Mouse (Mus musculus) CD4-positive, CD25-positive, alpha-beta regulatory T cell, adult 4 months (primary cell): Measurements from ENCODE around the gene Nudcd2. TPM values are rescaled to one million over a fixed set of nuclear protein-coding genes. Genes with fewer than 3 reads are reported as not detected.
"Not testable (repeated sequence)": the region's sequence is repeated elsewhere in the genome, so short reads cannot be mapped to it uniquely, and the experiment has no call there.

ENCODE experiments used
- ATAC-seq: one replicate; pipeline ENCODE4 v1.8.0; 2017
- polyA plus RNA-seq, 2 experiments: library from polyadenylated mRNA; unstranded; fragments of 100-300 nt; shearing (Covaris generic); gene quantifications; one replicate each; pipeline ENCODE4 v1.2.1; 2017

Gene Nudcd2
- 10 to 100 TPM; 44.7 to 46.5 TPM for polyA plus RNA-seq

GRCm38 (mm10) chr11:40733339-40734174 is at the start of gene Nudcd2, which contains the start of gene Hmmr:
Gene Nudcd2, plus strand, starts transcription at chr11:40733667.
Gene Hmmr, minus strand, starts transcription at chr11:40733422.
- ATAC-seq = peak; percentile 97

DNA sequence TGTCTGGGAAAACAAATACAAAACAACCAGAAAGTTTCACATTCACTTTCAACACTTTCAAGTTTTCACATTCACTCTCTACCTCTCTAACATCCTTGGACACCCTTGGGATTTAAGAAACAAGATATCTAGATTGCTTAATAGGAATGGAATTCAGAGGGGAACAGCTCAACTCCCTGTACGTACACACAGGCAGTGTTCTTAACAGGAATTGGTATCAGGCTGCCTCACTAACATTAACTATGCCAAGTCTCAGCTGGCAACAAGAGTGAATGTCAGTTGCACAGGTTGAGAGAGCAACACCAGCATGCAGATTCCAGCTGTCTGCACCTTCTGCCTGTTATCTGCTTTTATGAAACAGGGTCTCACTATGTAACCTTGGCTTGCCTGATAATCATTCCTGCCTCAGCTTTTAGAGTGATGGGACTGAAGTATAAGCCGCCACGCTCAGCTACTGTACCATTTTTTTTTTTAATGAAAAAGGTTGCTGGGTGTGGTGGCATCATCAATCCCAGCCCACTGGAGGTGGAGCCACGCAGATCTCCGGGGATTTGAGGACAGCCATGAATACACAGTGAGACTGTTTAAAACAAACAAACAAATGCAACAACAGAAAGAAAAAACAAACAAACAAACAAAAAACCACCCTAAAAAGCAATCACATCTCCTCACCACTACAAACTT is 42.9 kb upstream of the Nudcd2 start:
- ATAC-seq = no peak

DNA sequence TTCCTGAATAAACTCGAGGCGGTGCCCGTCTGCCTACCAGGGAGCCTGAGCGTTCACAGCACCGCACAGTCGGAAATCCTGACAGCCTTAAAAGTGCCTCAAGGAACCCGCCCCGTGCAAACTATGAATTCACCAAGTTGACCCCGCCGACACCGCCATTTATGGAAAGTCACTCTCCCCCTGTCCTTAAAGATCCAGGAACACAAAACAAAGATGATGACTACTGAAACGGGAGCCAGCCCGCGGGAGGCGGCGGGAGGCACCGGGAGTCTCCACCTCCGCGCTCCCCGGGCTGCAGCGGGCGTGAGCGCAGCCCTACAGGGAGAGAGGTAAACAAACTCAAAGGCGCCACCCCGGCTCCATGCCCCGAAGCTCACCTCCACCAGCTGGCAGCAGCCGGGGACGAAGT is 41.4 kb upstream of the Nudcd2 start:
- ATAC-seq = peak; percentile 35

DNA sequence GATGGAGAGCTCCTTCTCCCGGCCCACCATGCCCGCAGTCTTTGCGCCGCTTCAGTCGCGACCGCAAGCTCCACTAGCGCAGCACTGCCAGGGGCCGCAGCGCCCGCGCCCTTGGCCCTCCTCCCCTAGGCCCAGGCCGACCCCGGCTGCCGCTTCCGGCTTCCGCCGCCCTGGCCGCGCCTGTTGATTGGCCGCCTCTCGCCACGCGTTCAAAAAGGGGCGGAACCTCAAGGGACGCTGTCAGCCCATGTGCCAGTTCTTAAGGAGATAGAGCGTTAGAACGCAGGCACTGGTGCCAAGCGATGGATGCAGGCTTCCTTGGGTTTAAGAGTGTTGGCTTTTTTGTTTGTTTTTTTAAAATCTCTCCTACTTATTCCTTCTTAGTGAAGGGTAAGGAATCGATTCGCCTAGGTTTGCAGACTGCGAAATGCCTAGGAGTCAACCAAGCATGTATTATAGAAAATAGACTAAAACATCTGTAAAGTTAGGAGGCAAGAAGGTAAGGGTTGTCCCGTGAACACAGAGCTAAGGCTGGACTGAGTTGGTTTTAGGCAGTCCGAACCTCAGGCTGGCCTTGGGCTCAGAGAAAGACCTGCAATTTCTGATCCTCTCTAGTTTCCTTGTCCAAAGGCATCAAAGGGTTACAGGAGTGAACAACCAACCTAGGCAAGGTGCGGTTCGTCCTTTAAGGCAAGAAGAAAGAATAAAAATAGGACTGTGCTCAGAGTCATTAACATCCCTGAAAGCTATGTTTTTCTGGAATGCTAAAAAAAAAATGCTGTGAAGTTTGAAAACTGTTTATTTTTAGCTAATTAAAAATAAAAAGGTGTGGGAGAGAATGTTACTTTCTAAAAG is 40.7 kb upstream of the Nudcd2 start:
- peak; percentile 90 for ATAC-seq

- ATAC-seq = no peak
Observed at GRCm38 (mm10) chr11:40693366-40693951, 40.0 kb upstream of the Nudcd2 start.

GRCm38 (mm10) chr11:40694311-40695087 is 39.0 kb upstream of the Nudcd2 start:
- ATAC-seq = peak; percentile 45

GRCm38 (mm10) chr11:40695103-40695502 is 38.4 kb upstream of the Nudcd2 start, which contains the start of gene Mat2b:
Gene Mat2b, minus strand, starts transcription at chr11:40695203.
- ATAC-seq = no peak

DNA sequence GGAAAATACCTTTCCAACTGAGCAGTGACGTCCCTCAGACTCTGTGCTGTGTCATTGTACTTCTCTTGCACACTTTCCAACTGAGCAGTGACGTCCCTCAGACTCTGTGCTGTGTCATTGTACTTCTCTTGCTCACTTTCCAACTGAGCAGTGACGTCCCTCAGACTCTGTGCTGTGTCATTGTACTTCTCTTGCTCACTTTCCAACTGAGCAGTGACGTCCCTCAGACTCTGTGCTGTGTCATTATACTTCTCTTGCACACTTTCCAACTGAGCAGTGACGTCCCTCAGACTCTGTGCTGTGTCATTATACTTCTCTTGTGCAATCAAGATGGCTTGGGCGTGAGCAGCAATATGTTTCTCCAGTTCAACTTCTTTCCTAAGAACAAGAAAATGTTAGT is 23.6 kb upstream of the Nudcd2 start:
- ATAC-seq = not testable (repeated sequence)

DNA sequence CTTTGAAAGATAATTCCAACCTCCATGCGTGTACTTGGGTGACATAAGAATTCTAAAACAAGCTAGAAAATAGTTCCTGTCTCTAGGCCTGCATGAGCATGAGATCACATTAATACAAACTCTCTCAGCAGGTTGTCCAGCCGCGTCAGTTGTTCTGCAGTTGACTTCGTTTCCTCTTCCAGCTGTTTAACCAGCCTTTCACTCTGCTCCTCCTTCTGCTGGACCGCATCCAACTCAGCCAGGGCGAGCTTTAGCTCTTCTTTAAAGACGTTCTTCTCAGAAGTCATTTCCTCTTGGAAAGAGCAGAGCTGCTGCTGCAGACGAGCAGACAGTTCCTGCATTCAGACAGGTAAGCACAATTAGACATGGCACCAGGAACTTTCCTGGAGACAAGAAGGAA is 19.6 kb upstream of the Nudcd2 start:
- no peak for ATAC-seq

DNA sequence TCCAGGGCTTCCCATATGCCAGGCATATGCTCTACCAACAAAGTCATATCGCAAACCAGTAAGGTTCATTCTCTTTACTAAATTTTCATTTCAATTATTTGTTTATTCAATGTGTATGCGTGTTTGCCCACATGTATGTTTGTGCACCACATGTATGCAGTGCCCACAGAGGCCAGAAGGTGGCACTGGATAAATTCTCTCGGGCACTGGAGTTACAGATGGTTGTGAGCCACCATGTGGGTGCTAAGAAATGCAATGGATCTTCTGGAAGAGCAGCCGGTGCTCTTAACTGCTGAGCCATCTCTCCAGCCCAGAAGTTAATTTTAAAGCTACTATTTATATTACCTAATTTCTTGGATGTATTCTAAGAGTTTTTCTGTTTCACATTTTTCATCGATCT is 17.9 kb upstream of the Nudcd2 start:
- ATAC-seq = no peak

GRCm38 (mm10) chr11:40718324-40718723 is 15.1 kb upstream of the Nudcd2 start:
- peak; percentile 91 for ATAC-seq

- ATAC-seq = no peak
Observed at GRCm38 (mm10) chr11:40732997-40733338, 499 bp upstream of the Nudcd2 start.

GRCm38 (mm10) chr11:40734251-40734752 is 835 bp downstream of the Nudcd2 start:
- peak; percentile 0 for ATAC-seq

DNA sequence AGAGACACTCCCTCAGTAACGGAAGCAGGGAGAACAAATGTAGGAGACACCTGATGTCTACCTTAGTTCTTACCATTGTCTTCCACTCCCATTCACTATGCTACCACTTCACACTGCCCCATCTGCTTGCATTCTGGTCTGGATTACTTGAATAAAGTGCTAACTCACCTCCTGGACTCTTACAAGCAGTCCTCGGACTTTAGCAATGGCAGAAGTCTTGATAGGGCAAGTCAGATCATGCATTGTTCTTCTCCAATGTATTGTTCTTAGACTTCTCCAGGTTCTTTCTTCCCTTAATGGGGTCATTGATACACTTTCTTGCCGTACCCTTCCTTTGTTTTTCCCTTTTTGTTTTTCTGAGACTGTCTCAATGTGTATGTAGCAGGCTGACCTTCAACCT is 3.9 kb downstream of the Nudcd2 start:
- ATAC-seq = no peak

GRCm38 (mm10) chr11:40741605-40742262 is 8.3 kb downstream of the Nudcd2 start:
- no peak for ATAC-seq

DNA sequence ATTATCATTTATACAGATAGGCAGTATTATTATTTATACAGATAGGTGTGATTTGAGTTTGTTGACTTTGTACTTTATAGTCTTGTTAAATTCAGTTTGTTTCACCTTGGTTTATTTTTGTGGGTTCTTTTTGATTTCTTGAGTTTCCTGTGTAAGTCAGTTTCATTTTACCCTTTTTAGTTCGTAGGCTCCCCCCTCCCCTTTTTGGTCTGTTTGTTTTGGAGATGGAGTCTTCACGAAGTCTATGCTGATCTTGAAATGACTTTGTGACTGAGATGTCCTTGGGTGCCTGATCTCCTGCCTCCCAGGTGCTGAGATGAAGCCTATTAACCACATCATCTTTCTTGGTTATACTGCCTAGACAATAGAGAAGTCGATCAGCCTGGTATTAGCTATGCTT is 10.9 kb downstream of the Nudcd2 start:
- ATAC-seq = peak; percentile 67

- peak; percentile 49 for ATAC-seq
Observed at GRCm38 (mm10) chr11:40746361-40746760, 12.9 kb downstream of the Nudcd2 start.

DNA sequence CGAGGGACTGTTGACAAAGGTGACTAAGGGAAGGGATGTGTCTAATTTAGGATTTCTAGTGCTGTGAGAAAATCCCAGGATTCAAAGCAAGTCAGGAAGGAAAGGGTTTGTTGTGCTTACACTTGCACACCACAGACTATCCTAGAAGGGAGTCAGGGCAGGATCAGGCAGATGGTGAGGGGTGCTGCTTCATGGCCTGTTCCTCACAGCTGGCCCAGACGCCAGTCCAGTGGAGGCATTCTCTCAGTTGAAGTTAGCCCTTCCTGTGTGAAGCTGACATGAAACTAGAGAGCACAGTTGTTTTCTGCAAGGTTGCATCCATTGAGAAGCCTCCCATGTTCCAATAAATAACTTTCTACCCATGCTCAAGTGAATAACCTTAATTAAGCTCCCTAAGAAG is 14.2 kb downstream of the Nudcd2 start:
- no peak for ATAC-seq

DNA sequence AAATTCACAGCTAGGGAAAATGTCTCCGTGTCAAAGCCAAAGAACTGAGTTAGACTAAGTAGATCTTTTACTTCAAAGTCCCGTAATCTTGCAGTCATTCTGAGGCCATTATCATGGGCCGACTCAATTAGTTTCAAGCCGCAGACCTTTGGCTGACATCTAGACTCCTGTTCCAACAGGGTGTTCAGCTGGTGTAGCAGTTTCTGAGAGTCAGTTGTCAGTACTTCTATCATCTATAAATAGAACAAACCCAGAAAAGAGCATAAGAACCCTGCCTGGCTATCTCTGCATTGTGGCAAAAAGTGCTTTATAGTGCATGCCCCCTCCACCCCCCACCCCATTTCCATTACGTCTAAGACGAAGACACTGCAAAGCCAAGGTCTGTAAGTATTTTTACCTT is 20.4 kb downstream of the Nudcd2 start:
- no peak for ATAC-seq

DNA sequence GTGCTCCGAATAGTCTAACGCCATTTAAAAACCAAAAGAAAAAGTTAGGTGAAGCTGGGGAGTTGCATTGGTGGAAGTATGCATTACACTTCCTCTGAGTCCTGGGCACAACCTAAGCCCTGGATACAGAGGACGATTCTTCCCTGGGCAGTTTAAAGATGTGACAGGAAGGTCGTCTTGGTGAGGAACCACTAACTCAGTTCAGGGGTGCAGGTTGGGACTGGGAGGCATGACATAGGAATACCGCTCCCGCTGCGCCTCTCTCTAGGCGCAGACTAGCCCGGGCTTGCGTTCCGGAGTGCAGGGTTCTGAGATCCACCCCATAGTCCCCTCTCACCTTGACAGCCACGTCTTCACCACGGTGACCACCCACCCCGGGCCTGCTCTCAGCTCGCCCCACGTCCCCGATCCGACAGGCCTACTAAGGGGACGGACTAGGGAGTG is 21.2 kb downstream of the Nudcd2 start:
- peak; percentile 61 for ATAC-seq

GRCm38 (mm10) chr11:40755109-40755627 is 21.7 kb downstream of the Nudcd2 start, which contains the start of gene Ccng1:
Gene Ccng1, minus strand, starts transcription at chr11:40755311.
- peak; percentile 97 for ATAC-seq
